Mouse (Mus musculus): ENCODE results near the gene Bcat2.

- TF ChIP-seq CTCF (IDR thresholded peaks at IDR 0.05) = no peak
- no peak for TF ChIP-seq EP300 (IDR thresholded peaks at IDR 0.05)
Observed at GRCm38 (mm10) chr7:45617042-45617695, 47.2 kb downstream of the Bcat2 start, which contains the start of gene Fut1.
